Comparison of ENCODE assay signal across 10 mouse cellular contexts in the genomic region with DNA sequence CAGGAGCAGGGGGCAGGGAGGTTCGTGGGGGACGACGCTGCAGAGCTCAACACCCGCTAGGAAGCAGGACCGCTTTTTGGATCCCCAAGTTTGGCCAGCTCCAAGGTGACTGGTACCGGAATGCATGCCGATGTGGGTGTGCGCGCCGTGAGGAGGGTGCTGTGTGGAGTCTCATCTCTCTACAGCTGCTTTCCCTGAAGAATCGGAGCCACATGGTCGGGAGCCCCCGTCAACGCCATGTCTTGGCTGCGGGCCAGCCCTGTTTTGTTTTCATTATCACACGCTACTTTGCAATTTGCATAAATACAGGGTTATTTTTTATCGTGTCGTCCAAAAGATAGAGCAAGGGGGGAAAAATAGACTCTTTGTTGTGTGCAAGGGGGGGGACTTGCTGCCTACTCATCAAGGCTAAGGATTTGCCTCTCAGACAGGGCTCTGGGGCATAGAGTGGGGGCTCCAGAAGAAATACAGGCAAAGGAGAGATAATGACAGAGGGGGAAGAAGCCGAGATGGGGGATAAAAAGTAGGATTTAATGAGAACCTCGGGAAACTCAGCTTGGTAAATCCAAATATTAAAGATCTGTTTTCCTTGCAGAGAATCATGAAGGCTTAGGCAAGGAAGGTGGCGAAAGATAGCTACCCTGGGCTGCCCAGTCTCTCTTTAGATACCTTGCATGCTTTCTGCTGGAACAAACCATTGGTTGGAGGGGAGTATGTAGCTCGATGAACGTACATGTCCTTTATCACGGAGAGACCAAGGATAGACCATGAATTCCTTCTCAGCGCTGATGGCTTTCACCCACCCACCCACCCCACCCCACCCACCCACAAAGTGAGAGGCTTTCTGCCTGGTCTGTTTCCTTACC.
DNase-seq lines count a peak whose midpoint lies in the region; ATAC-seq and TF ChIP-seq lines count a peak whose summit lies in the region.
"Had no signal": no experiment of that assay in that cellular context is flagged by ENCODE, and none has a peak within 500 bp of the region (broad histone marks: within the 10 kb centered on the region; RNA-seq: fewer than 3 reads in every experiment).

No protein-coding gene starts in this region.

- H3K4me3 ChIP-seq in cerebellum, adult 2 months (replicated peaks; ENCODE audit: insufficient read depth, low read depth, low read length) = peak overlapping the region; percentile 15
- no peak overlapping the region for H3K4me3 ChIP-seq in lung, embryonic 15.5 days
- peak overlapping the region; percentile 37 for H3K4me3 ChIP-seq in hindbrain, postnatal 0 days (ENCODE audit: low read length)
- H3K4me3 ChIP-seq: erythroblast, embryonic 14.5 days had no signal

- no peaks in the 10 kb centered on the region for H3K4me1 ChIP-seq in cerebellum, adult 2 months (ENCODE audit: control insufficient read depth, insufficient read depth, low read length)
- peaks cover 4% of the 10 kb centered on the region; the same call in 1 of the 2 replicates for H3K4me1 ChIP-seq in lung, embryonic 15.5 days
- H3K4me1 ChIP-seq in hindbrain, postnatal 0 days (ENCODE audit: insufficient read depth, low read length) = no peaks in the 10 kb centered on the region; the same call in 1 of the 2 replicates
- H3K4me1 ChIP-seq: megakaryocyte, embryonic 14.5 days had no signal

- TF ChIP-seq POLR2A in cerebellum, adult 2 months (IDR thresholded peaks at IDR 0.05; ENCODE audit: borderline replicate concordance, insufficient read depth, low read length) = no peak

- H3K9me3 ChIP-seq in lung, embryonic 15.5 days = no peaks in the 10 kb centered on the region
- no peaks in the 10 kb centered on the region for H3K9me3 ChIP-seq in hindbrain, postnatal 0 days (ENCODE audit: low read length)

- DNase-seq in cerebellum, adult 2 months = no peak
- no peak for DNase-seq in cerebellum, adult 18-20 months
- DNase-seq in lung, adult 18-20 months = no peak
- DNase-seq in hindbrain, postnatal 0 days (ENCODE audit: low spot score) = peak; percentile 69
- DNase-seq in right cerebral cortex, adult 2 months (ENCODE audit: low spot score in 2 of 2) = peak; percentile 41 to 44
- DNase-seq in thymus, postnatal 25 days = no peak
- DNase-seq in kidney, postnatal 25 days = no peak

- no peak overlapping the region for H3K9ac ChIP-seq in lung, embryonic 15.5 days
- peak overlapping the region; percentile 40 for H3K9ac ChIP-seq in hindbrain, postnatal 0 days (replicated peaks; ENCODE audit: low read length)

- no peaks in the 10 kb centered on the region for H3K36me3 ChIP-seq in lung, embryonic 15.5 days
- no peaks in the 10 kb centered on the region for H3K36me3 ChIP-seq in hindbrain, postnatal 0 days (ENCODE audit: insufficient read depth, low read length)

- no peak for TF ChIP-seq CTCF in cerebellum, adult 2 months (IDR thresholded peaks at IDR 0.05; ENCODE audit: borderline replicate concordance, insufficient read depth, low read depth, low read length)
- TF ChIP-seq CTCF in hindbrain, postnatal 0 days (IDR thresholded peaks at IDR 0.05; ENCODE audit: low read depth) = no peak

- ATAC-seq in lung, embryonic 15.5 days (ENCODE audit: borderline replicate concordance, extremely low read depth, low FRiP score, low TSS enrichment) = no peak
- ATAC-seq in hindbrain, postnatal 0 days = 0 out of 2 replicates have a peak, but pooled peaks have one; percentile 33

- 22% methylated on average over 25 of the region's 25 CpGs for WGBS in cerebellum, adult 2 months
- WGBS in lung, embryonic 15.5 days = 63% methylated on average over 25 of the region's 25 CpGs
- WGBS in hindbrain, postnatal 0 days = 28% methylated on average over 25 of the region's 25 CpGs

- H3K4me2 ChIP-seq in lung, embryonic 15.5 days = peak overlapping the region; percentile 44
- H3K4me2 ChIP-seq in hindbrain, postnatal 0 days (ENCODE audit: low read depth, low read length) = peak overlapping the region; percentile 68

- no peaks in the 10 kb centered on the region for H3K27me3 ChIP-seq in cerebellum, adult 2 months (ENCODE audit: control insufficient read depth, insufficient read depth, low read length)
- H3K27me3 ChIP-seq in lung, embryonic 15.5 days = no peaks in the 10 kb centered on the region
- H3K27me3 ChIP-seq in hindbrain, postnatal 0 days (ENCODE audit: insufficient read depth, low read length) = no peaks in the 10 kb centered on the region
- H3K27me3 ChIP-seq: megakaryocyte, embryonic 14.5 days had no signal

- H3K27ac ChIP-seq in cerebellum, adult 2 months (ENCODE audit: insufficient read depth, low read length) = no peak overlapping the region
- H3K27ac ChIP-seq in lung, embryonic 15.5 days = no peak overlapping the region
- H3K27ac ChIP-seq in hindbrain, postnatal 0 days = peak overlapping the region; percentile 67

Comparison
In these comparisons a context has a peak if more than half of its experiments do, and no peak if none do; other contexts are left out.
1. DNase-seq: peak in hindbrain, postnatal 0 days (single experiment) and right cerebral cortex, adult 2 months (2 of 2); none in cerebellum, adult 2 months (0 of 2), cerebellum, adult 18-20 months (0 of 2), lung, adult 18-20 months (0 of 2), thymus, postnatal 25 days (single experiment) and kidney, postnatal 25 days (0 of 2).